Mouse (Mus musculus): ENCODE measurements around the gene Slk. TPM values are rescaled to one million over a fixed set of nuclear protein-coding genes. Genes with fewer than 3 reads are reported as not detected.

Gene Slk
- polyA plus RNA-seq, 1 experiment from 2014 or later: 21.1 TPM

GRCm38 (mm10) chr19:47542441-47542840, 37.0 kb upstream of the Slk start:
- H3K27ac ChIP-seq (ENCODE audit: low read depth): no peak overlapping the region
- no peak overlapping the region for H3K4me2 ChIP-seq (ENCODE audit: low read length)
- no peaks in the 10 kb centered on the region for H3K9me3 ChIP-seq (ENCODE audit: control insufficient read depth, low read length)
- DNase-seq (ENCODE audit: low spot score) (no peak), ATAC-seq (replicated peaks; ENCODE audit: low FRiP score, low TSS enrichment, low read depth) (no peak)
- H3K27me3 ChIP-seq (replicated peaks; ENCODE audit: control insufficient read depth, insufficient read depth, low read length): no peaks in the 10 kb centered on the region
- no peaks in the 10 kb centered on the region for H3K36me3 ChIP-seq (ENCODE audit: control insufficient read depth, insufficient read depth, low read length)
- 52% methylated on average over 7 of the region's 7 CpGs for WGBS
- peaks cover 18% of the 10 kb centered on the region for H3K4me1 ChIP-seq (replicated peaks; ENCODE audit: control insufficient read depth, insufficient read depth, low read length)
- no peak overlapping the region for H3K4me3 ChIP-seq (ENCODE audit: low read depth, low read length)
- no peak overlapping the region for H3K9ac ChIP-seq (ENCODE audit: low read length)

- DNase-seq (ENCODE audit: low spot score): no peak
Observed at GRCm38 (mm10) chr19:47545055-47545454, 34.4 kb upstream of the Slk start.

GRCm38 (mm10) chr19:47545528-47545927, 34.0 kb upstream of the Slk start:
- H3K27me3 ChIP-seq (replicated peaks; ENCODE audit: control insufficient read depth, insufficient read depth, low read length): no peaks in the 10 kb centered on the region
- H3K36me3 ChIP-seq (ENCODE audit: control insufficient read depth, insufficient read depth, low read length): no peaks in the 10 kb centered on the region
- no peak for DNase-seq (ENCODE audit: low spot score)
- no peak overlapping the region for H3K9ac ChIP-seq (ENCODE audit: low read length)
- no peak overlapping the region for H3K4me2 ChIP-seq (ENCODE audit: low read length)
- H3K4me1 ChIP-seq (replicated peaks; ENCODE audit: control insufficient read depth, insufficient read depth, low read length): no peaks in the 10 kb centered on the region
- H3K9me3 ChIP-seq (ENCODE audit: control insufficient read depth, low read length): no peaks in the 10 kb centered on the region
- no peak overlapping the region for H3K4me3 ChIP-seq (ENCODE audit: low read depth, low read length)
- ATAC-seq (replicated peaks; ENCODE audit: low FRiP score, low TSS enrichment, low read depth): no peak
- H3K27ac ChIP-seq (ENCODE audit: low read depth): no peak overlapping the region

More at GRCm38 (mm10) chr19:47545055-47545454, 34.4 kb upstream of the Slk start:
- H3K27me3 ChIP-seq (replicated peaks; ENCODE audit: control insufficient read depth, insufficient read depth, low read length): no peaks in the 10 kb centered on the region
- no peaks in the 10 kb centered on the region for H3K36me3 ChIP-seq (ENCODE audit: control insufficient read depth, insufficient read depth, low read length)
- no peak overlapping the region for H3K9ac ChIP-seq (ENCODE audit: low read length)
- no peak overlapping the region for H3K4me3 ChIP-seq (ENCODE audit: low read depth, low read length)
- no peaks in the 10 kb centered on the region for H3K9me3 ChIP-seq (ENCODE audit: control insufficient read depth, low read length)
- ATAC-seq (replicated peaks; ENCODE audit: low FRiP score, low TSS enrichment, low read depth): no peak
- no peak overlapping the region for H3K4me2 ChIP-seq (ENCODE audit: low read length)
- no peaks in the 10 kb centered on the region for H3K4me1 ChIP-seq (replicated peaks; ENCODE audit: control insufficient read depth, insufficient read depth, low read length)
- 58% methylated on average over 3 of the region's 3 CpGs for WGBS
- H3K27ac ChIP-seq (ENCODE audit: low read depth): no peak overlapping the region

DNA sequence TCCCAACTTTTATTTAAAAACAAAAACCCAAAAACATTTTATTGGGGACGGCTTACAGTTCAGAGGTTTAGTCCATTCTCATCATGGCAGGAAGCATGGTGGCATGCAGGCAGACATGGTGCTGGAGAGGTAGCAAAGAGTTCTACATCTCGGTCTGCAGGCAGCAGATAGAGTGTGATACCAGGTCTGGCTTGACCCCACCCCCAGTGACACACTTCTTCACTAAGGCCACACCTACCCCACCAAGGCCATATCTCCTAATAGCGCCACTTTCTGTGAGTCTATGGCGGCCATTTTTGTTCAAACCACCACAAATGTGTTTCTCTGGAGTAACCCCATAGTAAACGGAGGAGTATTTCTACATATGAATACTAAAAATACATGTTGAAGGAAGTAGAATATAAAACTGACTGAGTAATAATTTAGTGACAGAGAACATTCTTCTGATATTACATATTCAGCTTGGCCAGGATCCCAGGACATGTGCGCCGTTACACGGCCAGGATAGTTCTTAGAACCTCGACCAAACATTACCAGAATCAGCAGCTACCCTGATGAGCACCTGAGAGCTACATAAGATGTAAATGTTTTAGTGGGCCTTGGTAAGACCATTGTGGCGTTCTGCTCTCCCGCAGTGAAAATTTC, 30.9 kb upstream of the Slk start:
- ATAC-seq (replicated peaks; ENCODE audit: low FRiP score, low TSS enrichment, low read depth) (no peak), DNase-seq (ENCODE audit: low spot score) (no peak)
- no peaks in the 10 kb centered on the region for H3K27me3 ChIP-seq (replicated peaks; ENCODE audit: control insufficient read depth, insufficient read depth, low read length)
- no peak overlapping the region for H3K27ac ChIP-seq (ENCODE audit: low read depth)
- no peaks in the 10 kb centered on the region for H3K36me3 ChIP-seq (ENCODE audit: control insufficient read depth, insufficient read depth, low read length)
- H3K4me1 ChIP-seq (replicated peaks; ENCODE audit: control insufficient read depth, insufficient read depth, low read length): no peaks in the 10 kb centered on the region
- no peak overlapping the region for H3K4me2 ChIP-seq (ENCODE audit: low read length)
- H3K4me3 ChIP-seq (ENCODE audit: low read depth, low read length): no peak overlapping the region
- 81% methylated on average over 11 of the region's 11 CpGs for WGBS
- no peaks in the 10 kb centered on the region for H3K9me3 ChIP-seq (ENCODE audit: control insufficient read depth, low read length)
- H3K9ac ChIP-seq (ENCODE audit: low read length): no peak overlapping the region

DNA sequence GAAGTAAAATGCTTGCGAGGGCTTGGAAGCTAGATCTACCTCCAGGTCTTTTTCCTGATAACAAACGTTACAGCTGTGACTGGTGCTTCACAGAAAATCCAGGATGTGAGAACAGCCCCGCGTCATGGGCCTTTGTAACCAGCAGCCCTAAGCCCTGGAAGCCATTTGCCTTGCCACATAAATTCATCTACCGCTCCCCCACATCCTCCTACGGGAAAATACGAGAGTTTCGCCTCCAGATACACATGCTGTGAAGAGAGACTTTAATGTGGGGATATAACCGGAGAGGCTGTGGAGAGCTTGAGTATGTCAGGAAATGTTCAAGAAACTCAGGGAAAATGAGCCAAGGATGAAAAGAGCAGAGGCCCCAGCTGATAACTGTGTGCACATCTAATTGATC, 30.3 kb upstream of the Slk start:
- Histone ChIP-seq H3K9me3 (ENCODE audit: control insufficient read depth, low read length) (no peaks in the 10 kb centered on the region), H3K27me3 (replicated peaks; ENCODE audit: control insufficient read depth, insufficient read depth, low read length) (no peaks in the 10 kb centered on the region), H3K4me1 (replicated peaks; ENCODE audit: control insufficient read depth, insufficient read depth, low read length) (no peaks in the 10 kb centered on the region), H3K27ac (ENCODE audit: low read depth) (no peak overlapping the region), H3K36me3 (ENCODE audit: control insufficient read depth, insufficient read depth, low read length) (no peaks in the 10 kb centered on the region), H3K4me3 (ENCODE audit: low read depth, low read length) (no peak overlapping the region), H3K4me2 (ENCODE audit: low read length) (no peak overlapping the region), H3K9ac (ENCODE audit: low read length) (no peak overlapping the region)
- WGBS: 66% methylated on average over 9 of the region's 9 CpGs
- DNase-seq (ENCODE audit: low spot score) (no peak), ATAC-seq (replicated peaks; ENCODE audit: low FRiP score, low TSS enrichment, low read depth) (no peak)

DNA sequence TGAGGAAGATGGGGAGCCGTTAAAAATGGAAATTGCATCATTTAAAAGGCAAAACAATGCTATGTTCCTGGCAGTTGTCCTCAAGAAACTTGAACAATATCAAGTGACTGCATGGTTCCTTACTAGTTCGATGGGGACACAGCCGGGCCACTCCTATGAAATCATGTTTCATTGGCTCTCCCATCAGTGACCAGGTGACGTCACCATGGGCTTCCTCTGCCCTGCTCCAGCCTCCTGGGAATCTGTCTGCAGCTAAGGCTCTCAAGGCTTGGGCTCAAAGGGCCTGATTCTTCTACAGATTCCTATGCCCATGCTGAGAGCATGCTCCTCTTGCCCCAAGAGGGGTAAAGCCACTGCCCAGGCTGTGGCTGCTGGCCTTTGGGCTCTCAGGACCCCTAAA, 29.9 kb upstream of the Slk start:
- no peaks in the 10 kb centered on the region for H3K4me1 ChIP-seq (replicated peaks; ENCODE audit: control insufficient read depth, insufficient read depth, low read length)
- H3K4me3 ChIP-seq (ENCODE audit: low read depth, low read length): no peak overlapping the region
- no peak for DNase-seq (ENCODE audit: low spot score)
- H3K27me3 ChIP-seq (replicated peaks; ENCODE audit: control insufficient read depth, insufficient read depth, low read length): no peaks in the 10 kb centered on the region
- H3K27ac ChIP-seq (ENCODE audit: low read depth): no peak overlapping the region
- no peak overlapping the region for H3K9ac ChIP-seq (ENCODE audit: low read length)
- no peak for ATAC-seq (replicated peaks; ENCODE audit: low FRiP score, low TSS enrichment, low read depth)
- WGBS: 88% methylated on average over 4 of the region's 4 CpGs
- H3K9me3 ChIP-seq (ENCODE audit: control insufficient read depth, low read length): no peaks in the 10 kb centered on the region
- no peaks in the 10 kb centered on the region for H3K36me3 ChIP-seq (ENCODE audit: control insufficient read depth, insufficient read depth, low read length)
- no peak overlapping the region for H3K4me2 ChIP-seq (ENCODE audit: low read length)

- H3K4me3 ChIP-seq (ENCODE audit: low read depth, low read length): no peak overlapping the region
- H3K36me3 ChIP-seq (ENCODE audit: control insufficient read depth, insufficient read depth, low read length): no peaks in the 10 kb centered on the region
- DNase-seq (ENCODE audit: low spot score): no peak
- H3K9ac ChIP-seq (ENCODE audit: low read length): no peak overlapping the region
- H3K4me1 ChIP-seq (replicated peaks; ENCODE audit: control insufficient read depth, insufficient read depth, low read length): peaks cover 12% of the 10 kb centered on the region; the same call in 1 of the 2 replicates
- H3K27ac ChIP-seq (ENCODE audit: low read depth): no peak overlapping the region
- H3K9me3 ChIP-seq (ENCODE audit: control insufficient read depth, low read length): no peaks in the 10 kb centered on the region
- ATAC-seq (replicated peaks; ENCODE audit: low FRiP score, low TSS enrichment, low read depth): no peak
- 68% methylated on average over 5 of the region's 5 CpGs for WGBS
- H3K27me3 ChIP-seq (replicated peaks; ENCODE audit: control insufficient read depth, insufficient read depth, low read length): no peaks in the 10 kb centered on the region
- no peak overlapping the region for H3K4me2 ChIP-seq (ENCODE audit: low read length)
Observed at GRCm38 (mm10) chr19:47559145-47559544, 20.3 kb upstream of the Slk start.

DNA sequence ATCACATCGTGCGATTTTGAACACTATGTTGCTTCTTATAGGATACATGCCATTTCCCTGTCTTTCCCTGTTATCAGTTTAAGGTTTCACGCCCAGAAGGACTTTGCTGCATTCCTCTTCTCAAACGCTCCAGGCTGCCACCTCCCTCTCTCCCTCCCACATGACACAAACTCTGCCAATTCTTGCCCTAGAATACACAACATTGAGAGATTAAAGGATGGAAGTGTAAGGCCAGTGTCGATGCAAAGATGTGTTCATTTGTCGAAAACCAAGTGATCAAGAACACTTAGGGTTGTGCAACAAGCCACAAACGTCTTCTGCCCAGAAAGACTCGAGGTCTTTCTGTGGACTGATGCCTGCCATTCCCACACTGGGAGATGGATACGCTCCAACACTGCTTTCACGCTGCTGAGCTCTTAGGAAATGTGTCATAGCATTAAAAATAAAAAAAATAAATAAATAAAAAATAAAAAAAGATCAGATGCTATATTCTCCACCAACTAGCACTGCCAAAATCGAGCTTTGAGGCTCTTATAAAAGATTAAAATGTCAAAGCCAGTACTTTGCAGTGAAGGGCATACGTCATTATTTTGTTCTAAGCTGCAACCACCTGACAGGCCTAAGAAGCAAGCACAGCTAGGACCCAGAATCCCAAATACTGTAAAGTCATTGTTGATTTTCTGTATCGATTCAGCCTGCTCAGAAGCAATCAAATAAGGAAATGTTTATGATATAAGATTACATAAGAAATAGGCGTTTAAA, 19.5 kb upstream of the Slk start:
- Histone ChIP-seq H3K9me3 (ENCODE audit: control insufficient read depth, low read length) (no peaks in the 10 kb centered on the region), H3K4me1 (replicated peaks; ENCODE audit: control insufficient read depth, insufficient read depth, low read length) (peaks cover 12% of the 10 kb centered on the region; the same call in 1 of the 2 replicates), H3K27me3 (replicated peaks; ENCODE audit: control insufficient read depth, insufficient read depth, low read length) (no peaks in the 10 kb centered on the region), H3K36me3 (ENCODE audit: control insufficient read depth, insufficient read depth, low read length) (no peaks in the 10 kb centered on the region), H3K9ac (ENCODE audit: low read length) (no peak overlapping the region), H3K27ac (ENCODE audit: low read depth) (no peak overlapping the region), H3K4me3 (ENCODE audit: low read depth, low read length) (no peak overlapping the region), H3K4me2 (ENCODE audit: low read length) (no peak overlapping the region)
- WGBS: 60% methylated on average over 14 of the region's 14 CpGs
- DNase-seq (ENCODE audit: low spot score): no peak
- ATAC-seq (replicated peaks; ENCODE audit: low FRiP score, low TSS enrichment, low read depth): no peak

All from intestine, embryonic 14.5 days (tissue).